Mouse (Mus musculus) CD8-positive naive resting alpha-beta T cell, adult 2 months (primary cell): Measurements from ENCODE around the gene Plk5.
"Not testable (repeated sequence)": the region's sequence is repeated elsewhere in the genome, so short reads cannot be mapped to it uniquely, and the experiment has no call there.

ENCODE experiments used
- DNase-seq, 2 experiments: peaks; one replicate each; pipeline ENCODE4 v3.0.0; 2022; ENCODE audit warnings: low read depth in 2 of 2, low spot score in 2 of 2

Plk5 gene

GRCm38 (mm10) chr10:80330888-80331287 is 25.4 kb upstream of the Plk5 start:
- no peak for DNase-seq

DNA sequence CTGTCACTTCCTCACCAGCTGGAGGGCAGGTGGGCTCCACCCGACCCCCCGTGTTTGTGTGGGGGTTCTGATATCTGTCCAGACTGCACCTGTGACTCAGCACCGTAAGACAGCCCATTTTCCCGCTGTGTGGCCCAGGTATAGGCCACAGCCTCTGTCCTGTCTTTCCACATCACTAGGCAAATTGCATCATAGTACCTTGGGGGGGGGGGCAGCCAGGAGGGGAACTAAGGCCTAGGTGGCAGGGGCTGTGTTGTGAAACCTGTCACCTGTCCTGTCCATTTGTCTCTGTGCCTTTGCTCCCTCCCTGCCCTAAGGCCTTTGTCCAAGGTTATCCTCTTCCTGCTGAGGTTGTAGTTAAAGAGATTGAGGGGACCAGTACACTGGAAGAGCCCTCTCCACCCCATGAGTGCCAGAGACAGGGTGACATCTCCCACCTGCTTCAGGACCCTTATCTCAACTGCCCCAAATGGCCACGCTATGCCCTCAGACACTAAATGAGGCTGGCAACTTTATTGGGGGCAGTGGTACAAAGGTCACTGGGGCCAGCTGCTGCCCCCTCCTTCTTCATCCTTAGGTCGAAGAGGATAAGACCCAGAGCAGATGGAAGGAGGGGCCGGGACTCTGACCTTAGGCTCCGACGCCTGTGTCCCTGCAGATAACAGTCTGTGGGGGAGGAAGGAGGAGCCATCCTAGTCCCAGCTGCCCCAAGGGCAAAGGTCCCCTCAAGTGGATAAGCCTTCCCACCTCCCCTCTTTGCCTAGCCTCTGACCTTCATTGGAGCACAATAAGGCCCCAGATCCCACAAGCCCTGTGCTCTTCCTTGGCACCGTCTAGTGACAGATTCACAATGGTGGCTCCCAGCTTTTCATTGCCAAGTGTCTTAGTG is 24.4 kb upstream of the Plk5 start:
- no peak for DNase-seq

DNA sequence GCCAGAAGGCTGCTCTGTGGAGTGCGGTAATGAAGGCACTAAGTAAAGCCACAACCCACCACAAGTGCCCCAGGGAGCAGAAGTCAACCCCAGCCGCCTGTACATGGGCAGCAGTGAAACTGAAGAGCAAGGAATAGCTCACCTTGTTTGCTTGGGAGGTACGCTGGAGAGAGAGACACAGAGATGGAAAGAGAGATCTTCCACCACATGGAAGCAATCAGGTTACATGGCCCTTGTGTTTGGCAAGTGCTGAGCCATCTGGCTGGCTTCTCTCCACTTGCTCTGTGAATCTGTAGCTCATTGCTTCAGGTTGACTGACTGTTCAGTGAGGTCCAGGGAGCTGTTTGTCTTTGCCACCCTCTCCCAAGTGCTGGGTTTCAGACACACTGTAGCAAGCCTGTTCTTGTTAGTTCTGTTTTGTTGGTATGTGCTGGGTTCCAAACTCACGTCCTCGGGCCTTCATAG is 23.7 kb upstream of the Plk5 start:
- DNase-seq = no peak

DNA sequence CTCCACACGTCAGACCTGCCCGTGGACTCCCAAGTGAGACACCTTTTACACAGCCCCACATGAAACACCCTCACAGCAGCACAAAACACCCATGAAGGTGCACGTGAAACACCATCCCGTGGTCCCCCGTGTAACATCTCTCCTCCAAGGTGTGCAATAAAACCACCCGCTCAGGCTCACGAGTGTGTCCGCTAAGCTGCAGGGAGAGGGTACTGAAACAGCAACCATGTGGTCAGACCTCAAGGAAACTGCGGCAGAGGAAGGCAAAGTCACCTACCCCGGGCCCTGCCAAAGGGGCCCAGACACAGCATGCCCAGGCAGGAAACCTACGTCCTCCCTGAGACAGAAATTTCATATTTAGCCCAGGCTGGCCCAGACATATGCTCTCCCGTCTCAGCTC is 20.0 kb upstream of the Plk5 start:
- no peak for DNase-seq

- DNase-seq = peak; percentile 76 to 80
Observed at GRCm38 (mm10) chr10:80339941-80340750, 16.1 kb upstream of the Plk5 start.

- DNase-seq = no peak
Observed at GRCm38 (mm10) chr10:80341026-80341425, 15.2 kb upstream of the Plk5 start.

- DNase-seq = no peak
Observed at GRCm38 (mm10) chr10:80341491-80342304, 14.6 kb upstream of the Plk5 start.

GRCm38 (mm10) chr10:80342305-80342748 is 13.9 kb upstream of the Plk5 start:
- no peak for DNase-seq

DNA sequence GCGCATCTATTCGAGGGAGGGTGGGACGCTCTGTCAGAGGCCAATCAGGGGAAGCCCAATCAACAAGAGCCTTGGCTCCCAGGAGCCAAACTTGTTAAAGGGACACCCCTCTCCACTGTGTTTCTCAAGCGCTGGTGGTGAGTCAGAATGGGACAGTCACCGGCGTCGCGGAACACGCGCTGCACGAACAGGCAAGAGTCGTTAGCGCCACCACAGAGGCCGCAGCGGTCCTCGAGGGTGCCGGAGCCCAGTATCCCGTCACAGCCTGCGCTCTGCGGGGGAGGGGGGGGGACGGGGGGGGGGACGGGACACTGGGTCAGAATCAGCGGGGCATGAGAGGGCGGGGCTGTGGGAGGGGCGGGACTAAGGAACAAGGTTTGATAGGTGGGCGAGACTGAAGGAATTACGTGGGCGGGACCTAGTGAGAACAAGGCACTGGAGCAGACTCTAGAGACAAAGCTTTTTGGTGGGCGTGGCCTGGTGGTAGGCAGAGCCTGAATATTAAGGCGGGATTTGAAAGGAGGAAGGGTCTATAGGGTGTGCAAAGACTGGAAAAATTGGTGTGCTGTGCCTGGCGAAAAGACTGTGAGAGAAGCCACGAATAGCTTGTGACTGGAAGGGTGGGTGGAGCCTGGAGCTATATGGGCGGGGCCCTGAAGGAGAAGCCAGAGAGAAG is 13.4 kb upstream of the Plk5 start:
- no peak for DNase-seq

- no peak for DNase-seq
Observed at GRCm38 (mm10) chr10:80343425-80343895, 12.8 kb upstream of the Plk5 start.

DNA sequence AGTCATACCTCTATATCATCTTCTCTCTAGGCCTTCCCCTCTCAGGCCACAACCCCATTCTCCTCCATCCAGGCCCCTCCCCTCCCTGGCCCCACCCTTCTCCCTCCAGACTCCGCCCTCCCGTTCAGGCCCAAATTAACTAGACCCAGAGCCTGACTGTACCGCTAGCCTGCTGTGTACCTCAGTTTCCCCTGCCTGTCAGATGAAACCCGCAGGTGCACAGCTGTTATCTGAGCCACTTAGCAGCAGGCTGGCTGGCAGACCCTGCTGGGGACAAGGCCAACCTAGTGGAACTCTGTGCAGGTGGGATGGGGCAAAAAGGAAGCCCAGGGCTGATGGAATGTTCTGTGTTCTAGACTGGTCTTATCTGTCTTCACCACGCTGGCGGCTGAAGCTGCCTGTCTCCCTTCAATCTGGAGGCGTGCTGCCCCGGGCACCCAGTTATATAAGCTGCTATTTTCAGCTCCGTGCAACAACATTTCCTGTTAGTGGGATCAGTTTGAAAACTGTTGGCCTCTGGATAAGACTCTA is 12.1 kb upstream of the Plk5 start:
- no peak for DNase-seq

DNA sequence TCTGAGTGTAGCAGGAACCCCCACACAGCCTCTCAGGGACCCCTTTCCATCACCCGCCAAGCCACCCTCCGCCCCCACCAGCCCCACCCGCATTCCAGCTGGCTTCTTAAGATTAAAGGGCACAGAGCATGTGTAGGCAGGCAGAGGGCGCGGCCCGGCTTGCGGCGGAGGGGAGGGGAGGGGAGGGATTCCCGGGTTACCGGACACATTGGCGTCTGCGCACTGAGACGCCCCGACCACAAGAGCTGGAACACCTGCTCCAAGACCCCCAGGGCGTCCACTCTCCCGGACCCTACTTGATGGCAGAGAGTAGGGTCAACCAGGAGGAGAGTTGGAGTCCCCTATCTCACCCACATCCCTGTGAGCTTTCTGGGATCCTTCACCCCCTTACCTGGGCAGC is 11.1 kb upstream of the Plk5 start:
- DNase-seq = no peak

- not testable (repeated sequence) for DNase-seq
Observed at GRCm38 (mm10) chr10:80345929-80346328, 10.3 kb upstream of the Plk5 start.

GRCm38 (mm10) chr10:80347514-80347967 is 8.7 kb upstream of the Plk5 start:
- no peak for DNase-seq

GRCm38 (mm10) chr10:80348244-80348781 is 7.9 kb upstream of the Plk5 start, which contains the start of gene Adamtsl5:
Gene Adamtsl5, minus strand, starts transcription at chr10:80348412.
- DNase-seq = peak; percentile 54 to 63

DNA sequence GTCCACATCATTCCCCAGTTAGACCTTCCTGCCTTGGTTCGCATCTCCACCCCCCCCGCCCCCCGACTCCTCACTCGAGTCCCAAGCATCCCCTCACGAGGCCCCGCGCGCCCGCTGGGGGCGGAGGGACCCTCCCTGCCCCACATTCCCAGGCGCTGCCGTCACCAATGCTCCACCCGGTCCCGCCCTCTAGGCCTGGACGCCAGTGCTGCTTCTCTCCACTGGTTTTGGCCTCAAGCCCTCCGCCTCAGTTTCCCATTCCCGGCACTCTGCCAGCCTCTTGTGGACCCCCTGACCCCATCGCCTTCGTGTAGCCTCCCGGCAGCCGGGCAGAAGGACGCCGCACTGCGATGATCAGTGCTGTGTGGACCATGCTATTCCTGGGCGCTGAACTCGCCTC is 7.3 kb upstream of the Plk5 start:
- no peak for DNase-seq

DNA sequence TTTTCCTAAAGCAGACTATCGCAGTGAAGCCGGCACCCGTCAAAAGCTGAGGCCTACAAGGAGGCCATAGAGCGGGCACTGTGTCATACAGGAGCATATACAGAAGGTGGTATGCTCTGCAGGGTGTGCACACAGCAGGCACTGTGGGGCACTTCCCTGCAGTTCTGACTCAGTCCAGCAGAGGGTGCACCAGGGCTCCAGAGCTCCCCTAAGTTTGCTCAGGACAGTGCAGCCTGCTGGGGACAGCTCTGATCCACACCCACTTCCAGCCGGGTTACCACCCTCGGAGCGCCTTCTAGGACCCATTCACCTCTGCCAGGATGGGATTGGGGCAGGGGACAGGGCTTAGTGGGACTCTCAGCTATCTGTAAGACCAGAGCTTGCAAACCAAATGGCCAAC is 6.0 kb upstream of the Plk5 start:
- peak; percentile 81 to 86 for DNase-seq

DNA sequence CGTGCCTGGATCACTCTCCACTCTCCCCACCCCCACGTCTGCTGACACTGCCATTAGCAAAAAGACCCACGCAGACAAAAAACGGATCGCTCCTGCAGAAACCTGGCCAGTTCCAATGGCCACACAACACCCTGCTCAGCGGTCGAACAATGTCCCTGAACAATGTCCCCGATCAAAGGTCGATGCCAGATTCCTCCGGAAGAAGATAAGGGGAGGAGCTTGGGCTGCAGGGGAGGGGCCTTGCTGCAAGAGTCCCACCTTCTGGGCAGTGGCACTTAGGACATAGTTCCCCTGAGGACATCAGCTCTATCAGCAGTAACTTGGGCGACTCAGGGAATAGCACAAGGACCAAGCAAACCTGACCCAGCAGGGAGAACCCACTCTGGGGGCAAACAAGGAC is 4.4 kb upstream of the Plk5 start:
- no peak for DNase-seq

GRCm38 (mm10) chr10:80352727-80353126 is 3.5 kb upstream of the Plk5 start:
- no peak for DNase-seq

DNA sequence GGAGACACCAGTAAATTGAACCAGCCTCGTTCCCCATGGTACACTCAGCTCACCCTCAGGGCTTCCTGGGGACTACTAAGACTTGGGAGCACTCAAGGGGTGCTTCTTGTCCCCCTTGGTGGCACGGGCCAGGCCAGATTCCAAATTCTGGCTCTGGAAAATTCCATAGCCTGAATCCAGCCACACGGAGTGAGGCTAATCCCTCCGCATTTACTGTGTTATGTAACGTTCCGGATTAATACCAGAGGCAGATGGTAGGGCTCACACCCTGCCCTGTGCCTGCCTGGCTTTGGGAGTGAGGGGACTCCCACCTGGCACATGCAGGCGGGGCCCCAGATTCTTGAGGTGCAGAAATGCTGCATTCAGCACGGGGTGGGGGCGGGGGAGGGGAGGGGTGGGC is 828 bp upstream of the Plk5 start:
- DNase-seq = no peak
